Mouse (Mus musculus) cerebellum, adult 2 months (tissue): ENCODE measurements around the gene 4930548H24Rik. TPM values are rescaled to one million over a fixed set of nuclear protein-coding genes. Genes with fewer than 3 reads are reported as not detected.
"Not testable (repeated sequence)": the region's sequence is repeated elsewhere in the genome, so short reads cannot be mapped to it uniquely, and the experiment has no call there.

Experiments used
- DNase-seq, 2 experiments: peaks; one replicate each; pipeline ENCODE4 v3.0.0; 2021
- H3K27ac ChIP-seq: fragments of 200-500 bp; 2 replicates; pipeline ENCODE4 v1.5.1; 2012; ENCODE audit warnings: low read length, control low read depth, inconsistent platforms; ENCODE audit not compliant: insufficient read depth
- H3K27me3 ChIP-seq: fragments of 200-500 bp; 2 replicates; pipeline ENCODE4 v1.6.1; 2012; ENCODE audit warnings: inconsistent platforms, mild to moderate bottlenecking, low read length, moderate library complexity; ENCODE audit not compliant: control insufficient read depth, insufficient read depth
- H3K4me1 ChIP-seq: fragments of 200-500 bp; 2 replicates; pipeline ENCODE4 v1.6.1; 2011; ENCODE audit warnings: low read length; ENCODE audit not compliant: control insufficient read depth, insufficient read depth
- H3K4me3 ChIP-seq: fragments of 200-500 bp; replicated peaks from 2 replicates; pipeline ENCODE3; 2011; ENCODE audit warnings: mild to moderate bottlenecking, low read depth, low read length, control low read depth; ENCODE audit not compliant: insufficient read depth
- CTCF ChIP-seq: fragments of 200-500 bp; IDR thresholded peaks from 2 replicates; pipeline ENCODE4 v1.5.1; 2011; ENCODE audit warnings: low read depth, mild to moderate bottlenecking, control low read depth, low read length, moderate library complexity, borderline replicate concordance; ENCODE audit not compliant: insufficient read depth
- POLR2A ChIP-seq: fragments of 200-500 bp; IDR thresholded peaks from 2 replicates; pipeline ENCODE4 v1.6.1; 2011; ENCODE audit warnings: low read length, control low read depth, borderline replicate concordance; ENCODE audit not compliant: insufficient read depth
- WGBS: fragments of 180-500 bp; shearing (Covaris S2); methylation state at CpG from one replicate; pipeline ENCODE4 v1.1.7; 2018; 5-methylcytosine and 5-hydroxymethylcytosine counted together
- polyA plus RNA-seq: library from polyadenylated mRNA; depleted of rRNA; stranded (reverse); fragments of >200 nt; gene quantifications from 2 replicates; pipeline ENCODE4 v1.2.3, GENCODE M21; 2012; rRNA removed

The 4930548H24Rik gene
- polyA plus RNA-seq, 1 experiment, result not detected

GRCm38 (mm10) chr5:31526354-31527116 is 41.0 kb downstream of the 4930548H24Rik start, which contains the start of gene Slc4a1ap:
Gene Slc4a1ap, plus strand, starts transcription at chr5:31526995.
- DNase-seq, result peak; percentile 78 to 88
- H3K27ac ChIP-seq, result peak within 1 kb of the TSS; percentile 75; the same call in 1 of the 2 replicates
- H3K27me3 ChIP-seq, result no peaks in the 10 kb centered on the region
- WGBS, result under 1% methylated on average over 28 of the region's 28 CpGs
- H3K4me1 ChIP-seq, result peaks cover 3% of the 10 kb centered on the region; the same call in 1 of the 2 replicates
- TF ChIP-seq POLR2A (peak; percentile 62; the same call in 1 of the 2 replicates), CTCF (no peak)
- peak within 1 kb of the TSS; percentile 91 for H3K4me3 ChIP-seq

GRCm38 (mm10) chr5:31527117-31527680 is 41.7 kb downstream of the 4930548H24Rik start:
- peaks cover 3% of the 10 kb centered on the region; the same call in 1 of the 2 replicates for H3K4me1 ChIP-seq
- H3K4me3 ChIP-seq, result peak overlapping the region; percentile 91
- no peaks in the 10 kb centered on the region for H3K27me3 ChIP-seq
- H3K27ac ChIP-seq, result no peak overlapping the region
- DNase-seq, result no peak
- TF ChIP-seq CTCF (no peak), POLR2A (no peak)
- WGBS, result 2% methylated on average over 40 of the region's 40 CpGs

- H3K27ac ChIP-seq, result peak within 1 kb of the TSS; percentile 75; the same call in 1 of the 2 replicates
- DNase-seq, H3K4me1 ChIP-seq, H3K27me3 ChIP-seq: not testable (repeated sequence)
- peak within 1 kb of the TSS; percentile 91 for H3K4me3 ChIP-seq
- 79% methylated on average over 11 of the region's 11 CpGs for WGBS
Measured at GRCm38 (mm10) chr5:31527707-31528106, 42.2 kb downstream of the 4930548H24Rik start, which contains the start of gene Supt7l. Gene Supt7l, minus strand, starts transcription at chr5:31527807.

- Histone ChIP-seq H3K27me3 (no peaks in the 10 kb centered on the region), H3K27ac (no peak overlapping the region), H3K4me1 (peaks cover 3% of the 10 kb centered on the region; the same call in 1 of the 2 replicates), H3K4me3 (no peak overlapping the region)
- TF ChIP-seq POLR2A, result no peak
- TF ChIP-seq CTCF, result no peak
- no peak for DNase-seq
- WGBS, result 36% methylated on average over 2 of the region's 2 CpGs
Measured at GRCm38 (mm10) chr5:31528560-31528959, 43.0 kb downstream of the 4930548H24Rik start.

GRCm38 (mm10) chr5:31535228-31535627 is 49.7 kb downstream of the 4930548H24Rik start:
- WGBS, result 91% methylated on average over 2 of the region's 2 CpGs
- H3K4me1 ChIP-seq, result no peaks in the 10 kb centered on the region

More at GRCm38 (mm10) chr5:31535228-31535627, 49.7 kb downstream of the 4930548H24Rik start:
- Histone ChIP-seq H3K27me3 (no peaks in the 10 kb centered on the region), H3K27ac (no peak overlapping the region), H3K4me3 (no peak overlapping the region)
- TF ChIP-seq POLR2A (no peak), CTCF (no peak)
- DNase-seq, result no peak

Other genes with a start within 250 kb of the 4930548H24Rik start
- gene Nrbp1, start 244.9 kb upstream of the 4930548H24Rik start, polyA plus RNA-seq, result 143 and 148 TPM in 2 replicates
- gene Gm9970, start 244.5 kb upstream of the 4930548H24Rik start, polyA plus RNA-seq, result 0.48 TPM in 1 of 2 replicates, not detected in the other
- gene Krtcap3, start 234.0 kb upstream of the 4930548H24Rik start, polyA plus RNA-seq, result 4.3 and 5.2 TPM in 2 replicates
- gene Ift172, start 194.6 kb upstream of the 4930548H24Rik start, polyA plus RNA-seq, result 69.3 and 75.3 TPM in 2 replicates
- 184 and 190 TPM in 2 replicates for gene Fndc4, start 189.7 kb upstream of the 4930548H24Rik start, polyA plus RNA-seq
- gene Gckr, start 188.3 kb upstream of the 4930548H24Rik start, polyA plus RNA-seq, result 1.2 and 1.4 TPM in 2 replicates
- 46.1 and 46.3 TPM in 2 replicates for gene Zfp512, start 33.3 kb upstream of the 4930548H24Rik start, polyA plus RNA-seq
- 24.8 and 26.7 TPM in 2 replicates for gene Gpn1, start 9.0 kb downstream of the 4930548H24Rik start, polyA plus RNA-seq
- 25.0 and 26.3 TPM in 2 replicates for gene Slc4a1ap, start 41.3 kb downstream of the 4930548H24Rik start, polyA plus RNA-seq
- gene Supt7l, start 42.1 kb downstream of the 4930548H24Rik start, polyA plus RNA-seq, result 17.1 and 17.9 TPM in 2 replicates
- gene Mrpl33, start 111.2 kb downstream of the 4930548H24Rik start, polyA plus RNA-seq, result 80.4 and 81.9 TPM in 2 replicates
- gene Rbks, start 211.9 kb downstream of the 4930548H24Rik start, polyA plus RNA-seq, result 4.2 and 4.4 TPM in 2 replicates
- gene Babam2, start 211.9 kb downstream of the 4930548H24Rik start, polyA plus RNA-seq, result 42.8 and 43.5 TPM in 2 replicates